Mouse (Mus musculus): ENCODE results near the gene Ptprm. TPM values are rescaled to one million over a fixed set of nuclear protein-coding genes. Genes with fewer than 3 reads are reported as not detected.

Ptprm gene
- polyA plus RNA-seq, 1 experiment from 2014 or later: 1.6 TPM

DNA sequence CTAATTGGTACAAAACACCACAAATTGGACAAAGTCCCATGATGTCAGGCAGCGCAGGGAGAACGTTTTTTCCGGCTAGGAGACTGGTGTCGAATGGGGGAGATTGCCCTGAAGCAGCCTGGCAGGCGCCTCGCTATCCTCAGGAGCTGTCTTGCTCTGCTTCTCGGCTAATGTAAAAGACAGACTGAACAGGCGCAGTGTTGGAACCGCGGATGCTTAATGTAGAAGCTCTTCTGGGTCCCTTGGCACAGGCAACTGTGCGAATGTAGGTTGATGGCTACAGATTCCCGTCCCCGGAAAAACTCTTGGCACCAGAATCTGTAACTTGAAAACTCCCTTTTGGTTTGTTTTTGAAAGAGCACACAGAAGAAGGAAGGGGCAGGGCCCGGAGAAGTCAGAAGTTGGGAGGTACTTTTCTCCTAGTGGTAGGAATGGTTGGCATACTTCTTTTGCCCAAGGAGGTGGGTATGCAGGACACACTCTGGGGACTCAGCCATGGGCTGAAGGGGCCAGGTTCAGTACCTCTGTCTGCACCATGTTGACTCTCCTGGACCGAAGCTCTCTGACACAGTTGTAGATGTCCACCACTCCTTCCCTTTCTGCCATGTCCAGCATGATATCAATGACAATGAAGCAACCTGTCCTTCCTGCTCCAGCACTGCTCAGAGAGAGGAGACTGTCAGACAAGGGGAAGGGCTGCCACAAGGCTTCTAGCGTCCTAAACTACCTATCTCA is 661.1 kb downstream of the Ptprm start:
- Histone ChIP-seq H3K4me3 (ENCODE audit: low read depth, low read length) (no peak overlapping the region), H3K9ac (ENCODE audit: low read depth, low read length) (no peak overlapping the region), H3K27ac (ENCODE audit: low read length) (no peak overlapping the region), H3K36me3 (ENCODE audit: control insufficient read depth, insufficient read depth) (no peaks in the 10 kb centered on the region), H3K4me1 (ENCODE audit: control insufficient read depth, low read depth, low read length) (no peaks in the 10 kb centered on the region), H3K27me3 (ENCODE audit: control insufficient read depth, insufficient read depth, low read depth, low read length) (no peaks in the 10 kb centered on the region), H3K9me3 (replicated peaks; ENCODE audit: control insufficient read depth, low read length) (no peaks in the 10 kb centered on the region), H3K4me2 (ENCODE audit: low read depth, low read length) (no peak overlapping the region)
- ATAC-seq (ENCODE audit: low read depth): no peak
- 79% methylated on average over 16 of the region's 16 CpGs for WGBS (ENCODE audit: insufficient replicate concordance)

- ATAC-seq (ENCODE audit: low read depth): no peak
- H3K27me3 ChIP-seq (ENCODE audit: control insufficient read depth, insufficient read depth, low read depth, low read length): no peaks in the 10 kb centered on the region
- no peak overlapping the region for H3K27ac ChIP-seq (ENCODE audit: low read length)
- WGBS (ENCODE audit: insufficient replicate concordance): 72% methylated on average over 9 of the region's 9 CpGs
- no peaks in the 10 kb centered on the region for H3K9me3 ChIP-seq (replicated peaks; ENCODE audit: control insufficient read depth, low read length)
- H3K9ac ChIP-seq (ENCODE audit: low read depth, low read length): no peak overlapping the region
- no peaks in the 10 kb centered on the region for H3K36me3 ChIP-seq (ENCODE audit: control insufficient read depth, insufficient read depth)
- no peak overlapping the region for H3K4me3 ChIP-seq (ENCODE audit: low read depth, low read length)
- H3K4me2 ChIP-seq (ENCODE audit: low read depth, low read length): no peak overlapping the region
- no peaks in the 10 kb centered on the region for H3K4me1 ChIP-seq (ENCODE audit: control insufficient read depth, low read depth, low read length)
Measured at GRCm38 (mm10) chr17:66688179-66688578, 666.1 kb downstream of the Ptprm start.

DNA sequence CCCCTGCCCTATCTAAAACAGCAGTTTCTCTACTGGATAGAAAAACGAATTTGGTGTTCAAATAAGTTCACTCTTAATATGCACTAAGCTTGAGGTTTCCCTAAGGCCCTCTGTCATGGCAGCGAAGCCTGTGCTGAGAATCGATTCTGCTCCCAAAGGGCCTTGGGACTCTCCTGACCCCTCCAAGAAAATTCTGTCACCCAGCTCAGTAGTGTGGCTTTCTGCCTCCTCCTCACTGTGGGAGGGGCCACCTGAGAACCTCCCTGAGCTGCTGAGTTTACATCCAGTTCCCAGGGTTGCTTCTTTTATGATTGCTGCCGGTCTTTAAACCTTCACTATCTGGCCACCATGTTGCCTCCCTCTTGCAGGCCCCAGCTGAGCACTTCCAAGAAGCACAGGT is 666.7 kb downstream of the Ptprm start:
- Histone ChIP-seq H3K36me3 (ENCODE audit: control insufficient read depth, insufficient read depth) (no peaks in the 10 kb centered on the region), H3K27ac (ENCODE audit: low read length) (no peak overlapping the region), H3K9me3 (replicated peaks; ENCODE audit: control insufficient read depth, low read length) (no peaks in the 10 kb centered on the region), H3K9ac (ENCODE audit: low read depth, low read length) (no peak overlapping the region), H3K4me2 (ENCODE audit: low read depth, low read length) (no peak overlapping the region), H3K4me3 (ENCODE audit: low read depth, low read length) (no peak overlapping the region), H3K27me3 (ENCODE audit: control insufficient read depth, insufficient read depth, low read depth, low read length) (no peaks in the 10 kb centered on the region), H3K4me1 (ENCODE audit: control insufficient read depth, low read depth, low read length) (no peaks in the 10 kb centered on the region)
- no peak for ATAC-seq (ENCODE audit: low read depth)
- WGBS (ENCODE audit: insufficient replicate concordance): 66% methylated on average over 4 of the region's 4 CpGs

GRCm38 (mm10) chr17:66686701-66687489 is 667.4 kb downstream of the Ptprm start:
- no peak overlapping the region for H3K4me2 ChIP-seq (ENCODE audit: low read depth, low read length)
- no peaks in the 10 kb centered on the region for H3K36me3 ChIP-seq (ENCODE audit: control insufficient read depth, insufficient read depth)
- WGBS (ENCODE audit: insufficient replicate concordance): 78% methylated on average over 25 of the region's 25 CpGs
- H3K4me3 ChIP-seq (ENCODE audit: low read depth, low read length): no peak overlapping the region
- H3K27me3 ChIP-seq (ENCODE audit: control insufficient read depth, insufficient read depth, low read depth, low read length): no peaks in the 10 kb centered on the region
- no peak overlapping the region for H3K27ac ChIP-seq (ENCODE audit: low read length)
- H3K9ac ChIP-seq (ENCODE audit: low read depth, low read length): no peak overlapping the region
- H3K9me3 ChIP-seq (replicated peaks; ENCODE audit: control insufficient read depth, low read length): no peaks in the 10 kb centered on the region
- no peak for ATAC-seq (ENCODE audit: low read depth)
- no peaks in the 10 kb centered on the region for H3K4me1 ChIP-seq (ENCODE audit: control insufficient read depth, low read depth, low read length)

- ATAC-seq (ENCODE audit: low read depth): no peak
- no peak overlapping the region for H3K9ac ChIP-seq (ENCODE audit: low read depth, low read length)
- no peaks in the 10 kb centered on the region for H3K4me1 ChIP-seq (ENCODE audit: control insufficient read depth, low read depth, low read length)
- H3K4me3 ChIP-seq (ENCODE audit: low read depth, low read length): no peak overlapping the region
- no peaks in the 10 kb centered on the region for H3K9me3 ChIP-seq (replicated peaks; ENCODE audit: control insufficient read depth, low read length)
- H3K27me3 ChIP-seq (ENCODE audit: control insufficient read depth, insufficient read depth, low read depth, low read length): no peaks in the 10 kb centered on the region
- no peak overlapping the region for H3K27ac ChIP-seq (ENCODE audit: low read length)
- H3K4me2 ChIP-seq (ENCODE audit: low read depth, low read length): no peak overlapping the region
- H3K36me3 ChIP-seq (ENCODE audit: control insufficient read depth, insufficient read depth): no peaks in the 10 kb centered on the region
- 73% methylated on average over 8 of the region's 8 CpGs for WGBS (ENCODE audit: insufficient replicate concordance)
Measured at GRCm38 (mm10) chr17:66683411-66683810, 670.8 kb downstream of the Ptprm start.

DNA sequence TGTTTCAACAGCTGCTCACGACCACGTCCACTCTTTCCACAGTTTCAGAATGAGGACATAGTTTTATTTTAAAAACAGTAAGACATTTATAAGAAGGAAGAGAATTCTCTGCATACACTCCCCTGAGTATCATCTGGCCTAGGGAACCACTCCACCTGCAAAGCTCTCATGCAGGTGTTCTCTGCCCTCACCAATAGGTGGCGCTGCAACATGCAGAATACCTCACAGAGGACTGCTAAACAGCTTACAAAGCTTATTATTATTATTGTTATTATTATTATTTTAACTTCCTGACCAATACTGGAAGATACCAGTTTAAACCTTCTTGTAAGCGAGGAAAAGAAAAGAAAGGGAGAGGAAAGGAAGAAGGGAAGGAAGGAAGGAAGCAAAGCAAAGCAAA is 673.6 kb downstream of the Ptprm start:
- Histone ChIP-seq H3K36me3 (ENCODE audit: control insufficient read depth, insufficient read depth) (no peaks in the 10 kb centered on the region), H3K27ac (ENCODE audit: low read length) (no peak overlapping the region), H3K9ac (ENCODE audit: low read depth, low read length) (no peak overlapping the region), H3K4me2 (ENCODE audit: low read depth, low read length) (no peak overlapping the region), H3K9me3 (replicated peaks; ENCODE audit: control insufficient read depth, low read length) (no peaks in the 10 kb centered on the region), H3K4me1 (ENCODE audit: control insufficient read depth, low read depth, low read length) (no peaks in the 10 kb centered on the region), H3K4me3 (ENCODE audit: low read depth, low read length) (no peak overlapping the region), H3K27me3 (ENCODE audit: control insufficient read depth, insufficient read depth, low read depth, low read length) (no peaks in the 10 kb centered on the region)
- ATAC-seq (ENCODE audit: low read depth): no peak
- 25% methylated on average over 4 of the region's 4 CpGs for WGBS (ENCODE audit: insufficient replicate concordance)

DNA sequence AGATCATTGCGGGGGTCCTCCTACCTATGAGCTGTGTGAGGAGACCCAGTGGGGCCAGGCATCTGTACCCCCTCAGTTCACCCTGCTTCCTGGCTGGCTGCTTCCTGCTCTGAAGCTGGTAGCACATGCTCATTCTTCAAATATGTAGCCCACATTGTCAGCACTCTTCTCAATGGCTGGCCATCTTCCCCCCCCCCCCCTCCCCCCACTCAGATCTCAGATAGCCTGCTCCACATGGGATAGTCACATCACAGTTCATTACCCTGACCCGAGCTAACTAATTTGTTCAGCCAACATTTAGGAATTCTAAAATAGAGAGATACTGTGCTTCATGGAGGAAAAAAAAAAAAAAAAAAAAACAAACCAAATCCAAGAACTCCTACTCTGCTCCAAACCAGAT is 679.6 kb downstream of the Ptprm start:
- no peak overlapping the region for H3K9ac ChIP-seq (ENCODE audit: low read depth, low read length)
- H3K4me2 ChIP-seq (ENCODE audit: low read depth, low read length): no peak overlapping the region
- WGBS (ENCODE audit: insufficient replicate concordance): 49% methylated on average over 2 of the region's 2 CpGs
- no peaks in the 10 kb centered on the region for H3K9me3 ChIP-seq (replicated peaks; ENCODE audit: control insufficient read depth, low read length)
- H3K4me1 ChIP-seq (ENCODE audit: control insufficient read depth, low read depth, low read length): no peaks in the 10 kb centered on the region
- no peak overlapping the region for H3K27ac ChIP-seq (ENCODE audit: low read length)
- no peaks in the 10 kb centered on the region for H3K36me3 ChIP-seq (ENCODE audit: control insufficient read depth, insufficient read depth)
- ATAC-seq (ENCODE audit: low read depth): no peak
- no peak overlapping the region for H3K4me3 ChIP-seq (ENCODE audit: low read depth, low read length)
- H3K27me3 ChIP-seq (ENCODE audit: control insufficient read depth, insufficient read depth, low read depth, low read length): no peaks in the 10 kb centered on the region

DNA sequence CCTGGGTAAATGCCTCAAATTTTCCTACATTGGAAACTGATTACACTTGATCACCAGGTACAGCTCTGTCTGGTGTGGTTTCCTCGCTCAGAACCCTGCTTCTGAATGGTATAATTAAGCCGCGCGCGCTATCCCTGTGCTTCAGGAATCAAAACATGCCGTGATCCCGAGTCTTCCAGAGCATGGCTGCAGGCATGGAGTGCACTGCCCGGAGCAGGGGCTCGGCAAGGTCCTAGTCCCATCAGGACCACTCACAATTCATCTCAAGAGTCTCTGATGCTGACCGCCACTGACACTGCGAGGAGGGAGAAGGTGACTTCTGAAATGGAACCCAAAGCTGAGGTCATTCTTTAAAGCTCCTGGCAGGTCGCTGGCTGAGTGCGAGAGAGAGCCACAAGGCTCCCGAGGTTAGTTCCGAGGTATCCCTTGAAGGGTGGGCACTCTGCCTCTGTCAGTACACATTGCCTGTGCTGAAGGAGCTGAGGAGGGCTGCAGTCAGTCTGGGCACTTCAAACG is 682.5 kb downstream of the Ptprm start:
- Histone ChIP-seq H3K4me2 (ENCODE audit: low read depth, low read length) (no peak overlapping the region), H3K4me3 (ENCODE audit: low read depth, low read length) (no peak overlapping the region), H3K36me3 (ENCODE audit: control insufficient read depth, insufficient read depth) (no peaks in the 10 kb centered on the region), H3K9ac (ENCODE audit: low read depth, low read length) (no peak overlapping the region), H3K4me1 (ENCODE audit: control insufficient read depth, low read depth, low read length) (no peaks in the 10 kb centered on the region), H3K27ac (ENCODE audit: low read length) (no peak overlapping the region), H3K9me3 (replicated peaks; ENCODE audit: control insufficient read depth, low read length) (no peaks in the 10 kb centered on the region), H3K27me3 (ENCODE audit: control insufficient read depth, insufficient read depth, low read depth, low read length) (no peaks in the 10 kb centered on the region)
- no peak for ATAC-seq (ENCODE audit: low read depth)
- WGBS (ENCODE audit: insufficient replicate concordance): 75% methylated on average over 16 of the region's 16 CpGs

- Histone ChIP-seq H3K27ac (ENCODE audit: low read length) (no peak overlapping the region), H3K4me2 (ENCODE audit: low read depth, low read length) (no peak overlapping the region), H3K9ac (ENCODE audit: low read depth, low read length) (no peak overlapping the region), H3K4me3 (ENCODE audit: low read depth, low read length) (no peak overlapping the region), H3K9me3 (replicated peaks; ENCODE audit: control insufficient read depth, low read length) (no peaks in the 10 kb centered on the region), H3K4me1 (ENCODE audit: control insufficient read depth, low read depth, low read length) (no peaks in the 10 kb centered on the region), H3K27me3 (ENCODE audit: control insufficient read depth, insufficient read depth, low read depth, low read length) (no peaks in the 10 kb centered on the region), H3K36me3 (ENCODE audit: control insufficient read depth, insufficient read depth) (no peaks in the 10 kb centered on the region)
- ATAC-seq (ENCODE audit: low read depth): no peak
- WGBS (ENCODE audit: insufficient replicate concordance): 67% methylated on average over 8 of the region's 8 CpGs
Measured at GRCm38 (mm10) chr17:66671287-66671686, 683.0 kb downstream of the Ptprm start.
